Mouse (Mus musculus) gastrocnemius, postnatal 4 days (tissue): ENCODE data around the gene Sfmbt1. TPM values are rescaled to one million over a fixed set of nuclear protein-coding genes. Genes with fewer than 3 reads are reported as not detected.
A peak's percentile ranks its signal among the peaks of the same experiment; 100 is the strongest.

Experiments used
- DNase-seq, 2 experiments: peaks; one replicate each; pipeline ENCODE4 v3.0.0; 2021 to 2022; ENCODE audit warnings: low spot score in 2 of 2, mixed read lengths in 2 of 2
- long read RNA-seq, 2 experiments: library from polyadenylated mRNA; stranded (forward); transcript quantifications; one replicate each; pipeline ENCODE4 v2.0.0; 2021
- total RNA-seq, 2 experiments: library from RNA; stranded (reverse); gene quantifications; 2 replicates each; pipeline ENCODE4 v1.2.3; 2021

Gene Sfmbt1
- 10 to 100 TPM; 15.1 to 16.8 TPM for total RNA-seq
- long read RNA-seq, experiment 1, full-length matches to known transcripts: 9 of 17 reads
- long read RNA-seq, experiment 1, partial matches to known transcripts: 3 of 17 reads
- long read RNA-seq, experiment 1, other reads (novel, unspliced or antisense): 5 of 17 reads
- long read RNA-seq, experiment 2, full-length matches to known transcripts: 4 of 13 reads
- long read RNA-seq, experiment 2, partial matches to known transcripts: 1 of 13 reads
- long read RNA-seq, experiment 2, other reads (novel, unspliced or antisense): 8 of 13 reads

DNA sequence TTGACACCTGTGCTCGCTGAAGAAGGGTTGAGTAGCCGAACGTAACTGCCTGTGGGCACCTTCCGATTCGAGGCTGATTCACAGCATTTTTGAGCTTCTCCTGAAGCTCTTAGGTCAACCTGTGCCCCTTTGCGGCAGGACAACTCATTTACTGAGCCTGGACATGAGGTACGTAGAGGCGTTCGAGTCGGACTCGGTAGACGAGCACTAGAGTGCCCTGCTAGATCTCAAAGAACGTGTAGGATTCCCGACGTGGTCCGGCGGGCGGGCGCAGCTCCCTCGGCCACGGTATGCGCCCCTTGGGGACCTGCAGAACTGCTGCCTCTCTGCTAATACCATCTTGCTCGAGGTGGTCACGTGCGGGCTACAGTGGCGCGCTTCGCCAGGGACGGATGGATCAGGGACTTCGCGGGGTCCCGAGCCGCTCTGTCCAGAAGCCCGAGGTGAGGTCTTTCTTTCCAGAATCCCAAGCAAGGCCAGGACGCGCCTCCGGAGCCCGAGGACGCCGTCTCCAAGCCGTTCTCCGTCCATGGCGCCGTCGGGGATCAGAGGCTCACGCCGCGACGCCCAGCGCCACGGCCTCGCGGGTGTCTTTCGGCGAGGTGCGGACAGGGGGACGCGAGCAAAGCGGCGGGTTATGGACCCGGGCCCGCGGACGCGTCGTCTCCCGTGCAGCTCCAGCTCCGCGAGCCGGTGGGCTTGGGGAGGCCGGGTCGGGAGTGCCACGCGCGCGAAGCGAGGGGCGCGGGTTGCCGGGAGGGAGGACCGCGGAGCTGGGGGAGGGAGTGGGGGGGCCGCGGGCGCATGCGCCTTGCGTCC lies at the start of gene Sfmbt1:
Gene Sfmbt1 (plus strand): TSS at position 51 of the 819 bp plus-strand sequence.
- peak; percentile 71 to 83 for DNase-seq

- no peak for DNase-seq
These were observed 48.6 kb upstream of the Sfmbt1 start for GRCm38 (mm10) chr14:30666061-30666460.

- DNase-seq: no peak
These were observed 48.0 kb upstream of the Sfmbt1 start for GRCm38 (mm10) chr14:30666604-30667003.

GRCm38 (mm10) chr14:30670161-30670560 lies 44.5 kb upstream of the Sfmbt1 start:
- DNase-seq: no peak

DNA sequence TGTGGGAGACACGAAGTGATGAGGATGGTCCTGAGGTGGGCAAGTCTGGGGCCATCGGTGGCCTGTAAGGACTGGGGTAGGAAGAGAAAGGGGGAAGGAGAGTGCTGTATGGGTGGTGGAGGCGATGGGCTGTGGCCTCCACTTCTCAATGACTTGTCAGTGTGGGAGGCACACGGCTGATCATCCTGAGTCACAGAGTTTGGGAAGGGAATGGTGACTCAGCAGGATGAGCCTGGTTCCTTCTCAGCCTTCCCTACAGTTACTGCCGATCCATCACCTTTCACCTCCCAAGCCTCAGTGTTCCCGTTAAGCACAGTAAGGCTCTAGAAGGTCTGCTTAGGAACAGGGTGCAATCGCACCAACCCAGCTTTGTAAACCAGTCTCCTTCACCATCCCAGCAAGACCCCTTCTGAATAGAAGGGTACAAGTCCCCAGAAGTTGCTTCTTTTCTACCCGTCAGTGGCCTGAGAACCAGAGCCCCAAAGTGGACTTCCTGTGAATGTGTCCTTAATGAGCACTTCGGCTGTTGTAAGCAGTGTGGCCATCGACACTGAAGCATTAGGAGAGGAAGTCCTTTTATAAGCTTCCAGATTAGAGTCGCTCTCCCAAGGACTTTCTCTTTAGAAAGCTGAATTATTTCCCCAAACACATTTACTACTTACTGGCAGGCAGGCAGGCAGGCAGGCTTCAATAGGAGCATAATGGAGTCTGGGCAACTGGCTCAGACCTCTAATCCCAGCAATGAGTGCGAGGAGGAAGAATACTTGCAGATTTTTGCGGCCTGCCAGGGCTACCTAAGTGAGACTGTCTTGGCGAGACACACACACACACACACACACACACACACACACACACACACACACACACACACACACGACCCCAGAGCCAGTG lies 43.3 kb upstream of the Sfmbt1 start:
- no peak for DNase-seq

DNA sequence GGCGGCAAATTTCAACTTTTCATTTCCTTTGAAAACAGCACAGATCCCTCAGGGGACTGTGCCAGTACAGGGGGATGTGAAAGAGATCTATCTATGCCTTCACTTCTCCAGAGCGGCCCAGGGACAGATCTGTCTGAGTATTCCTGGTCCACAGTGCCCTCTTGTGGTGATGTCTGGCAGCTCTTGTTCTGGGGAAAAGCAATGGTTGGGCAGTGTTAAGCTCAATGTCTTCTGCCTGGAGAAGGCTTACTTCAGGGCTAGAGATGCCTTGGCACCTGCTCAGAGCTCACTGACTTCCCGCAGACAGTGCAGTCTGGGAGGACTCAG lies 42.7 kb upstream of the Sfmbt1 start:
- DNase-seq: peak; percentile 70 to 85

DNA sequence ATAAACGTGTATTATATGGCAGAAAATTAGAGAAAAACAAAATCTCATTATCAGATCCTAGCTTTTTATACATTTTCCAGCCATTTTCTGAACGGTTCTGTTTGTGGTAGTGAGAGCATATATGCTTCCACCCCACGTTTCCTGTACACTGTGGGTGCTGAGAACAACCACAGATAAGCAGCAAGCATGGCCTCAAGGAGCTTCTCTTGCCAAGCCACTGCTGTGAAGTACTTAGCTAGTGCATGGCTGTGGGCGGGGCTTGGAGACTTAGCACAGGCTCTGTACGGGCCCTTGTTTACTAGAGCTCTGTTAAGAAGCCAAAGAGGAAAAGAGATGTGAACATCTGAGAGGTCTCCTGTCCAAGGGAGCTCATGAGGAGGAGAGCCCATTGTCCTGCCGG lies 39.7 kb upstream of the Sfmbt1 start:
- DNase-seq: no peak

- no peak for DNase-seq
These were observed 32.5 kb upstream of the Sfmbt1 start for GRCm38 (mm10) chr14:30682131-30682530.

- no peak for DNase-seq
These were observed 24.0 kb upstream of the Sfmbt1 start for GRCm38 (mm10) chr14:30690685-30691084.

DNA sequence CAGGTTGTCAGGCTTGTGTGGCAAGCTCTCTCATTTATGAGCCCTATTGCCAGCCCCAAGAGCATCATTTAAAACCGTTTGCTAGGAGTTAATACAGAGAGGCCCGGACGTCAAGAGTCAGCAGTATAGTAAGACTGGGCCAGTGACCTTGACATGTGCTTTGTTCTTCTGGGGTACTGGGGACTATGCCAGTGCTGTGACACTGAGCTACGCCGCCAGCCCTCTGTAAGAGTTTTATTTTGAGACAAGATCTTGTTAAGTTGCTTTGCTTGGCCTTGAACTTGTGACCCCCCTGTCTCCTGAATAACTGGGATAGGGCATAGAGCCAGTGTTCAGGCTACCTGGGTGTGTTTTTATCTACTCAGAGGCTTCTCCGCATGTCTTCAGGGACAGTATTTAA lies 22.2 kb upstream of the Sfmbt1 start:
- no peak for DNase-seq

GRCm38 (mm10) chr14:30694786-30695185 lies 19.9 kb upstream of the Sfmbt1 start:
- no peak for DNase-seq

GRCm38 (mm10) chr14:30695609-30696008 lies 19.0 kb upstream of the Sfmbt1 start:
- peak in 1 of 2 experiments; percentile 58 for DNase-seq

- no peak for DNase-seq
These were observed 17.1 kb upstream of the Sfmbt1 start for GRCm38 (mm10) chr14:30697407-30698052.

DNA sequence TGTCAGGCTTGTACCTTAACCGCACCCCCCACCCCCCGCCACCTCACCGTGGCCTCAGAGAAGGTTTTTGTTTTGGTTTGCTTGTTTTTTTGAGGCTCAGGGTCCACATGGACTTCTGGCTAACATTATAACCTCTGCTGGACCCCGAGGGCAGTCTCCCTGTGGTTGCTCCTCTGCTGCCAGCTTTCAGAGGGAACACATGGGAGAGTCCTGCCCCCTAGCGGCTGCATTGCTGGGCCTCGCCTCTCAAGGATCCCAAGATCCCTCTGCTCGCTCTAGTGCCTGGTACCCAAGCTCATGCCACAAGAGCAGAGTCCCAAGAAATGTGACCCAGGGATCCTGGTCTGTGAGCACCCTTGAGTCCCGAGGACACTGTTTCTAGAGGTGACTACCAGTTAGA lies 15.0 kb upstream of the Sfmbt1 start:
- DNase-seq: peak in 1 of 2 experiments; percentile 33

DNA sequence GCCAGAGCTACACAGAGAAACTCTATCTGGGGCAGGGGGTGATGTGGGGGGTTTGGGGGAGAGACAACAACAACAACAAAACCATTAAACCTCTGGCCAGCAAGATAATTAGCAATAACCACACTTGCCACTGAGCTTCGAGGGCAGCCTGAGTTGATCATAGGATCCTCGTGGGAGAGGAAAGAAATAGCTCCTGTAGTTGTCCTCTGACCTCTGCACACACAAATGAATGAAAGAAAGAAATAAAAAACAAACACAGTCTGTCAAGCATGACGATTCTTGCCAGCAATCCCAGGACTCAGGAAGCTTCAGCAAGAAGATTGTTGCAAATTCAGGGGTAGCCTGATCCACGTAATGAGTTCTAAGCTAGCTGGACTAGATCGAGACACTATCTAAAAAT lies 12.1 kb upstream of the Sfmbt1 start:
- no peak for DNase-seq

- DNase-seq: no peak
These were observed 11.6 kb upstream of the Sfmbt1 start for GRCm38 (mm10) chr14:30703079-30703478.

- DNase-seq: no peak
These were observed 10.4 kb upstream of the Sfmbt1 start for GRCm38 (mm10) chr14:30704098-30704855.

DNA sequence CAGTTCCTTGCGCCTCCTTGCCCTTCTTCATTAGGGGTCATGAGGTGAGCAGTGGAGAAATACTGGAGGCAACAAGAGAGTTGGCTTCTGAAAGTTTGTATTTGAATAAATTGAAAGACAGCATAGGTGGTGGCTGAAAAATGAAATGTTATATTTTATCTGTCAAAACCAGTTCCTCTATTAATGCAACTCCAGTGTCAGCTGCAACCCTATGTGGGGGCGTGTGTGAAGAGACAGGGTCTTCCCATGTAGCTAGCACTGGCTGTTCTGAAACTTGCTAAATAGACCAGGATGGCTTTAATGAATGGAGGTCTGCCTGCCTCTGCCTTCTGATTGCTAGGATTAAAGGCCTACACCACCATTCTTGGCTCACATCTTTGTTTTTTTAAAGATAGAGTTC lies 2.8 kb upstream of the Sfmbt1 start:
- no peak for DNase-seq

GRCm38 (mm10) chr14:30713769-30714168 lies 880 bp upstream of the Sfmbt1 start:
- DNase-seq: no peak

DNA sequence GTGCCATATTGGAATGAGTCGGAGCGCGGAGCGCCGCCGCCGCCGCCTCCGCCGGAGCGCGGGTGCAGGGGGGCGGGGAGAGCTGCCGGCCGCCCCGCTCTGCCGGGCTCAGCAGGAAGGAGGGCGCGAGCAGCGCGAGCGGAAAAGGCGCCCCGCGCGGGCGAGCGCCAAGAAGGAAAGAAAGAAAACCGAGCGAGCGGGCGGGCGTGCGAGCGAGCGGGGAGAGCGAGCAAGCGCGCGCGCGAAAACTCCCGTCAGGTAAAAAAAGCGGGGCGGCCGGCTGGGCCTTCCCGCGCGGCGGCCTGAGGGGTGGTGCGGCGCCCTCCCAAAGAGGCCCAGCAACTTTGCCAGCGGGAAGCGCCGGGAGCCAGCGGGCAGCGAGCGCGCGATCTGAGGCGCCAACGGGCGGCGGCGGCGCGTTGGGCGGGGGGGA lies 985 bp downstream of the Sfmbt1 start:
- DNase-seq: peak; percentile 48 to 67
